Mouse (Mus musculus) testis, postnatal 10 days (tissue): ENCODE results near the gene Gm20388.
A peak's percentile ranks its signal among the peaks of the same experiment; 100 is the strongest.

Experiments
- DNase-seq: peaks from one replicate; pipeline ENCODE4 v3.0.0; 2021; ENCODE audit warnings: low spot score

The Gm20388 gene

GRCm38 (mm10) chr8:123340071-123340470 is 3429.4 kb downstream of the Gm20388 start:
- DNase-seq: no peak

- no peak for DNase-seq
Observed at GRCm38 (mm10) chr8:123341040-123342015, 3430.7 kb downstream of the Gm20388 start.

- DNase-seq: no peak
Observed at GRCm38 (mm10) chr8:123342253-123342652, 3431.6 kb downstream of the Gm20388 start.

- no peak for DNase-seq
Observed at GRCm38 (mm10) chr8:123342911-123343310, 3432.3 kb downstream of the Gm20388 start.

- no peak for DNase-seq
Observed at GRCm38 (mm10) chr8:123343422-123343821, 3432.8 kb downstream of the Gm20388 start.

GRCm38 (mm10) chr8:123345135-123345534 is 3434.5 kb downstream of the Gm20388 start:
- DNase-seq: no peak

GRCm38 (mm10) chr8:123345856-123346255 is 3435.2 kb downstream of the Gm20388 start:
- DNase-seq: no peak

- no peak for DNase-seq
Observed at GRCm38 (mm10) chr8:123347293-123347692, 3436.7 kb downstream of the Gm20388 start.

GRCm38 (mm10) chr8:123348237-123348843 is 3437.7 kb downstream of the Gm20388 start:
- peak; percentile 86 for DNase-seq

GRCm38 (mm10) chr8:123349073-123349472 is 3438.4 kb downstream of the Gm20388 start:
- no peak for DNase-seq

GRCm38 (mm10) chr8:123352118-123352517 is 3441.5 kb downstream of the Gm20388 start:
- DNase-seq: no peak

- DNase-seq: peak; percentile 85
Observed at GRCm38 (mm10) chr8:123352786-123353185, 3442.1 kb downstream of the Gm20388 start.

GRCm38 (mm10) chr8:123353216-123353615 is 3442.6 kb downstream of the Gm20388 start:
- DNase-seq: no peak

GRCm38 (mm10) chr8:123361082-123361739 is 3450.6 kb downstream of the Gm20388 start:
- peak; percentile 86 for DNase-seq

- peak; percentile 96 for DNase-seq
Observed at GRCm38 (mm10) chr8:123373403-123374238, 3463.0 kb downstream of the Gm20388 start, which contains the start of gene Tcf25. Gene Tcf25 (plus strand): TSS chr8:123373753.

- peak; percentile 99 for DNase-seq
Observed at GRCm38 (mm10) chr8:123374239-123374578, 3463.6 kb downstream of the Gm20388 start.

- no peak for DNase-seq
Observed at GRCm38 (mm10) chr8:123375701-123376100, 3465.1 kb downstream of the Gm20388 start.

GRCm38 (mm10) chr8:123376106-123376505 is 3465.5 kb downstream of the Gm20388 start:
- DNase-seq: no peak

GRCm38 (mm10) chr8:123381711-123382110 is 3471.1 kb downstream of the Gm20388 start:
- no peak for DNase-seq

- no peak for DNase-seq
Observed at GRCm38 (mm10) chr8:123382516-123382915, 3471.9 kb downstream of the Gm20388 start.

- DNase-seq: peak; percentile 70
Observed at GRCm38 (mm10) chr8:123384883-123385540, 3474.4 kb downstream of the Gm20388 start.
